Mouse (Mus musculus): ENCODE results near the gene Ankrd13b.

DNA sequence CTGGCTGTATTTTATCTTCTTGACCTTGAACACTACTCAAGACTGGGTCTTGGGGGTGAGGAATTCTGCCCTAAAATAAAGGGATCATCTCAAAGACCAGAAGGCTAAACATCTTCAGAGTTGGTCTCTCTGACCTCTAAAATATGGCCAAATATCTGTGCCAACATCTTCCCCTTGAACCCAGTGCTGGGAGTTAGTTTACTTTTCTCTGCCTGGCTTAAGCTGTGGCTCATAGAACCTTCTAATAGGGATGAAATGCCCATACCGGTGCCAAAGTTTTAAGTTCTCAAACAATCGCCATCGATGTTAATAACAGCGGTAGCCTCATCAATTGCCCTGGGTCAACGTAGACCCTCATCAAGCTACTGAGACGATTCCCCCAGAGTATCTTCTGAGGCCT lies 27.6 kb downstream of the Ankrd13b start:
- no peak for TF ChIP-seq EP300 (IDR thresholded peaks at IDR 0.05; ENCODE audit: insufficient read depth, low read depth, low read length)
- TF ChIP-seq POLR2A (IDR thresholded peaks at IDR 0.05; ENCODE audit: insufficient read depth, low read depth, low read length) = no peak
- TF ChIP-seq CTCF (IDR thresholded peaks at IDR 0.05) = no peak
